Mouse (Mus musculus) liver, postnatal 0 days (tissue): ENCODE measurements around the gene Slc19a3. TPM values are rescaled to one million over a fixed set of nuclear protein-coding genes. Genes with fewer than 3 reads are reported as not detected.
"Not testable (repeated sequence)": the region's sequence is repeated elsewhere in the genome, so short reads cannot be mapped to it uniquely, and the experiment has no call there.

Experiments
- ATAC-seq: fragments of 200-750 bp; cut with Nextera tagmentation; 2 replicates; pipeline ENCODE4 v1.8.0; 2017; ENCODE audit warnings: mild to moderate bottlenecking, moderate library complexity
- DNase-seq: peaks from one replicate; pipeline ENCODE4 v3.0.0-alpha.2; 2016
- H3K27ac ChIP-seq: fragments of 300-500 bp; sonication (generic); 2 replicates; pipeline ENCODE4 v1.5.1; 2014; ENCODE audit warnings: antibody characterized with exemption, moderate library complexity, mild to moderate bottlenecking, low read depth
- H3K27me3 ChIP-seq: fragments of 300-500 bp; sonication (generic); 2 replicates; pipeline ENCODE4 v1.6.1; 2014; ENCODE audit warnings: low read length, control low read depth, mixed read lengths; ENCODE audit not compliant: insufficient read depth
- H3K36me3 ChIP-seq: fragments of 300-500 bp; sonication (generic); replicated peaks from 2 replicates; pipeline ENCODE4 v1.6.1; 2014; ENCODE audit warnings: mild to moderate bottlenecking, control low read depth, low read length, moderate library complexity, mixed read lengths; ENCODE audit not compliant: insufficient read depth
- H3K4me1 ChIP-seq: fragments of 300-500 bp; sonication (generic); 2 replicates; pipeline ENCODE4 v1.6.1; 2014; ENCODE audit warnings: antibody characterized with exemption, mild to moderate bottlenecking, control low read depth; ENCODE audit not compliant: insufficient read depth
- H3K4me2 ChIP-seq: fragments of 300-500 bp; sonication (generic); 2 replicates; pipeline ENCODE4 v1.6.1; 2014; ENCODE audit warnings: low read depth, mild to moderate bottlenecking, low read length, moderate library complexity, mixed read lengths
- H3K4me3 ChIP-seq: fragments of 300-500 bp; sonication (generic); 2 replicates; pipeline ENCODE4 v1.5.1; 2014; ENCODE audit warnings: low read depth, low read length
- H3K9ac ChIP-seq: fragments of 300-500 bp; sonication (generic); replicated peaks from 2 replicates; pipeline ENCODE4 v1.6.1; 2014; ENCODE audit warnings: mild to moderate bottlenecking, moderate library complexity
- H3K9me3 ChIP-seq: fragments of 300-500 bp; sonication (generic); 2 replicates; pipeline ENCODE4 v1.6.1; 2016; ENCODE audit warnings: mild to moderate bottlenecking, control low read depth, low read length, mixed read lengths
- CTCF ChIP-seq: sonication (generic); IDR thresholded peaks from 2 replicates; pipeline ENCODE4 v1.5.1; 2016; ENCODE audit warnings: antibody characterized with exemption, low read depth
- EP300 ChIP-seq: IDR thresholded peaks from 2 replicates; pipeline ENCODE4 v1.6.1; 2016; ENCODE audit warnings: antibody characterized with exemption, low read depth, mild to moderate bottlenecking
- WGBS: fragments of 180-500 bp; shearing (Covaris S2); extraction: QIAGEN DNeasy Blood & Tissue Kit; methylation state at CpG from one replicate; pipeline ENCODE4 v1.1.7; 2014; ENCODE audit not compliant: insufficient replicate concordance; 5-methylcytosine and 5-hydroxymethylcytosine counted together
- polyA plus RNA-seq: library from polyadenylated mRNA; unstranded; fragments of >200 nt; fragmentation: Nextera tagmentation; extraction: Ambion mirVana; gene quantifications from 2 replicates; pipeline ENCODE4 v1.2.1, GENCODE M21; 2015

Gene Slc19a3
- polyA plus RNA-seq, 1 experiment from 2014 or later: not detected

- DNase-seq: no peak
- Histone ChIP-seq H3K27ac (no peak overlapping the region), H3K36me3 (no peaks in the 10 kb centered on the region), H3K4me1 (no peaks in the 10 kb centered on the region), H3K27me3 (no peaks in the 10 kb centered on the region), H3K4me2 (no peak overlapping the region), H3K9ac (no peak overlapping the region), H3K9me3 (no peaks in the 10 kb centered on the region), H3K4me3 (no peak overlapping the region)
- ATAC-seq: no peak
- TF ChIP-seq EP300 (no peak), CTCF (no peak)
- WGBS: 64% methylated on average over 10 of the region's 10 CpGs
Measured at GRCm38 (mm10) chr1:83015329-83015879, 22.8 kb downstream of the Slc19a3 start.

GRCm38 (mm10) chr1:83014477-83014876 is 23.8 kb downstream of the Slc19a3 start:
- H3K9ac ChIP-seq: no peak overlapping the region
- TF ChIP-seq CTCF (no peak), EP300 (no peak)
- no peak for DNase-seq
- H3K4me1 ChIP-seq: no peaks in the 10 kb centered on the region
- 85% methylated on average over 3 of the region's 3 CpGs for WGBS
- H3K27ac ChIP-seq: no peak overlapping the region
- no peak overlapping the region for H3K4me3 ChIP-seq
- no peaks in the 10 kb centered on the region for H3K36me3 ChIP-seq
- H3K4me2 ChIP-seq: no peak overlapping the region
- no peak for ATAC-seq
- no peaks in the 10 kb centered on the region for H3K9me3 ChIP-seq
- H3K27me3 ChIP-seq: no peaks in the 10 kb centered on the region

- no peaks in the 10 kb centered on the region for H3K27me3 ChIP-seq
- no peaks in the 10 kb centered on the region for H3K9me3 ChIP-seq
- no peak overlapping the region for H3K4me2 ChIP-seq
- 74% methylated on average over 6 of the region's 6 CpGs for WGBS
- no peak overlapping the region for H3K4me3 ChIP-seq
- H3K4me1 ChIP-seq: no peaks in the 10 kb centered on the region
- H3K27ac ChIP-seq: no peak overlapping the region
- no peaks in the 10 kb centered on the region for H3K36me3 ChIP-seq
- DNase-seq (no peak), ATAC-seq (no peak)
- no peak for TF ChIP-seq CTCF
- no peak for TF ChIP-seq EP300
- no peak overlapping the region for H3K9ac ChIP-seq
Measured at GRCm38 (mm10) chr1:83007471-83007870, 30.8 kb downstream of the Slc19a3 start.

GRCm38 (mm10) chr1:83006218-83007179 is 31.7 kb downstream of the Slc19a3 start:
- Histone ChIP-seq H3K36me3 (no peaks in the 10 kb centered on the region), H3K9ac (no peak overlapping the region), H3K27ac (no peak overlapping the region), H3K4me3 (no peak overlapping the region), H3K4me2 (no peak overlapping the region), H3K4me1 (no peaks in the 10 kb centered on the region), H3K9me3 (no peaks in the 10 kb centered on the region), H3K27me3 (no peaks in the 10 kb centered on the region)
- ATAC-seq (no peak), DNase-seq (no peak)
- TF ChIP-seq EP300 (no peak), CTCF (no peak)
- 73% methylated on average over 8 of the region's 8 CpGs for WGBS

GRCm38 (mm10) chr1:83000306-83000705 is 37.9 kb downstream of the Slc19a3 start, which contains the start of gene Gm47959:
TSS of gene Gm47959 (plus strand) at chr1:83000548.
- not testable (repeated sequence) for H3K4me1 ChIP-seq, H3K36me3 ChIP-seq, H3K27ac ChIP-seq, DNase-seq, H3K9ac ChIP-seq, H3K9me3 ChIP-seq, ATAC-seq, H3K4me3 ChIP-seq, H3K27me3 ChIP-seq, H3K4me2 ChIP-seq
- 87% methylated on average over 7 of the region's 9 CpGs for WGBS

GRCm38 (mm10) chr1:82993947-82994346 is 44.3 kb downstream of the Slc19a3 start:
- WGBS: 74% methylated on average over 3 of the region's 3 CpGs
- H3K4me1 ChIP-seq: no peaks in the 10 kb centered on the region

More at GRCm38 (mm10) chr1:82993947-82994346, 44.3 kb downstream of the Slc19a3 start:
- TF ChIP-seq CTCF (no peak), EP300 (no peak)
- Histone ChIP-seq H3K9me3 (no peaks in the 10 kb centered on the region), H3K4me2 (no peak overlapping the region), H3K27ac (no peak overlapping the region), H3K9ac (no peak overlapping the region), H3K36me3 (no peaks in the 10 kb centered on the region), H3K4me3 (no peak overlapping the region), H3K27me3 (no peaks in the 10 kb centered on the region)
- DNase-seq (no peak), ATAC-seq (no peak)
